Mouse (Mus musculus): Measurements from ENCODE around the gene Fndc5. TPM values are rescaled to one million over a fixed set of nuclear protein-coding genes. Genes with fewer than 3 reads are reported as not detected.

The Fndc5 gene
- total RNA-seq, 2 experiments from 2014 or later: 41.4 to 42.9 TPM

Other genes starting within 250 kb of the Fndc5 start
- gene Azin2, start 174.6 kb upstream of the Fndc5 start, total RNA-seq (2021): 10 to 100 TPM; 27.7 to 31.0 TPM
- 10 to 100 TPM; 32.3 to 34.3 TPM for gene Ak2, start 145.0 kb upstream of the Fndc5 start, total RNA-seq (2021)
- 10 to 100 TPM; 64.5 to 68.8 TPM for gene Rnf19b, start 78.7 kb upstream of the Fndc5 start, total RNA-seq (2021)
- not detected for gene Tmem54, start 31.5 kb upstream of the Fndc5 start, total RNA-seq (2021)
- 100 to 1,000 TPM; 910 to 956 TPM for gene Hpca, start 15.0 kb upstream of the Fndc5 start, total RNA-seq (2021)
- gene S100pbp, start 52.7 kb downstream of the Fndc5 start, total RNA-seq (2021): 10 to 100 TPM; 36.8 to 37.0 TPM
- gene Yars, start 52.8 kb downstream of the Fndc5 start, total RNA-seq (2021): 100 to 1,000 TPM in 1 of 2 experiments, 10 to 100 TPM in 1; 99.0 to 109 TPM
- gene C77080, start 124.4 kb downstream of the Fndc5 start, total RNA-seq (2021): 10 to 100 TPM; 11.4 to 12.1 TPM
- 1 to 10 TPM; 1.6 to 1.7 TPM for gene Sync, start 150.6 kb downstream of the Fndc5 start, total RNA-seq (2021)
- gene Rbbp4, start 198.4 kb downstream of the Fndc5 start, total RNA-seq (2021): 100 to 1,000 TPM; 124 to 139 TPM
- 10 to 100 TPM; 26.9 to 30.2 TPM for gene Zbtb8os, start 198.7 kb downstream of the Fndc5 start, total RNA-seq (2021)
- gene Zbtb8a, start 241.1 kb downstream of the Fndc5 start, total RNA-seq (2021): 1 to 10 TPM; 7.8 to 8.0 TPM